In the genomic region with DNA sequence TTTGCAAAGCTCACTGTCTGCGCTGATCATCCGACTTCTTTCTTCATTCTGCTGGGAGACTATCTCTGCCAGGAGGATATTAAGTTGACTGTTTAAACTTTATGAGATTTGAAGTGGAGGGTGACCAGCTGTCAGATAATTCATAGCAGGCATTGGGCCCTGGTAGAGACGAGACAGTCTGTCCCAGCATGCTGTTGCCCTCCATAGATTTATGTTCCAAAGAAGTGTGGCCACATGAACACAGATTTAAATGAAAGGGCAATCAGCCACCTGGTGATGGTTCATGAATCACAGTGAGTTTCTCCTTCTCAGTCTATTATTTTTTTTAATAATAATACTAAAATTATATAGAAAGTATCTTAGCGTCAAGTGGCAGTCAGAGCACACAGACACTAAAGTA, we compare ENCODE assay signal across 22 mouse cellular contexts.
"Had no signal": no experiment of that assay in that cellular context is flagged by ENCODE, and none has a peak within 500 bp of the region (broad histone marks: within the 10 kb centered on the region; RNA-seq: fewer than 3 reads in every experiment).

No protein-coding gene starts in this region.

- H3K9ac ChIP-seq: liver, embryonic 15.5 days; liver, postnatal 0 days; lung, embryonic 15.5 days; midbrain, embryonic 13.5 days; midbrain, embryonic 15.5 days; neural tube, embryonic 13.5 days had no signal

- H3K9me3 ChIP-seq: liver, embryonic 15.5 days; lung, embryonic 15.5 days; megakaryocyte, embryonic 14.5 days; midbrain, embryonic 13.5 days; midbrain, embryonic 15.5 days; neural tube, embryonic 13.5 days had no signal

- H3K27ac ChIP-seq: liver, embryonic 15.5 days; lung, embryonic 15.5 days; macrophage; midbrain, embryonic 13.5 days; midbrain, embryonic 15.5 days; neural tube, embryonic 13.5 days had no signal

- H3K36me3 ChIP-seq: liver, embryonic 15.5 days; lung, embryonic 15.5 days; midbrain, embryonic 13.5 days; midbrain, embryonic 15.5 days; neural tube, embryonic 13.5 days had no signal

- ATAC-seq: liver, postnatal 0 days; lung, postnatal 0 days; midbrain, embryonic 13.5 days; midbrain, embryonic 15.5 days had no signal

- H3K4me2 ChIP-seq: liver, embryonic 15.5 days; lung, embryonic 15.5 days; midbrain, embryonic 11.5 days; midbrain, embryonic 13.5 days; midbrain, embryonic 15.5 days; neural tube, embryonic 13.5 days had no signal

- H3K27me3 ChIP-seq: liver, embryonic 15.5 days; lung, embryonic 15.5 days; megakaryocyte, embryonic 14.5 days; midbrain, embryonic 13.5 days; midbrain, embryonic 15.5 days; neural tube, embryonic 13.5 days had no signal

- H3K4me1 ChIP-seq: liver, embryonic 15.5 days; lung, embryonic 15.5 days; megakaryocyte, embryonic 14.5 days; midbrain, embryonic 15.5 days had no signal

- H3K4me3 ChIP-seq: liver, embryonic 15.5 days; lung, embryonic 15.5 days; megakaryocyte, embryonic 14.5 days; midbrain, embryonic 13.5 days; midbrain, embryonic 15.5 days; myocyte; neural tube, embryonic 13.5 days had no signal

- DNase-seq: liver, postnatal 0 days; lung, adult 2 months; lung, postnatal 14 days; lung, postnatal 36 days; retina, postnatal 1 day; right cerebral cortex, adult 18-20 months; right cerebral cortex, postnatal 25 days; right cerebral cortex, postnatal 4 days; spleen, adult 18-20 months; thymus, adult 18-20 months; thymus, postnatal 14 days; thymus, postnatal 36 days had no signal
